Mouse (Mus musculus) heart, embryonic 16.5 days (tissue): Measurements from ENCODE around the gene Abhd17b. TPM values are rescaled to one million over a fixed set of nuclear protein-coding genes. Genes with fewer than 3 reads are reported as not detected.

Experiments used
- ATAC-seq: fragments of 200-750 bp; cut with Nextera tagmentation; replicated peaks from 2 replicates; pipeline ENCODE4 v1.8.0; 2017; ENCODE audit warnings: moderate number of reproducible peaks; ENCODE audit not compliant: insufficient read depth, low FRiP score; ENCODE audit errors: extremely low read depth
- H3K27ac ChIP-seq: fragments of 300-500 bp; sonication (generic); 2 replicates; pipeline ENCODE4 v1.5.1; 2014; ENCODE audit warnings: mild to moderate bottlenecking, low read length, control low read depth, moderate library complexity
- H3K27me3 ChIP-seq: fragments of 300-500 bp; sonication (generic); 2 replicates; pipeline ENCODE4 v1.6.1; 2014; ENCODE audit warnings: low read length, mixed read lengths; ENCODE audit not compliant: control insufficient read depth, insufficient read depth
- H3K36me3 ChIP-seq: fragments of 300-500 bp; sonication (generic); 2 replicates; pipeline ENCODE4 v1.6.1; 2014; ENCODE audit not compliant: control insufficient read depth, insufficient read depth
- H3K4me1 ChIP-seq: fragments of 300-500 bp; sonication (generic); 2 replicates; pipeline ENCODE4 v1.6.1; 2014; ENCODE audit warnings: low read length, mixed read lengths; ENCODE audit not compliant: control insufficient read depth, insufficient read depth
- H3K4me2 ChIP-seq: fragments of 300-500 bp; sonication (generic); 2 replicates; pipeline ENCODE4 v1.6.1; 2014; ENCODE audit warnings: low read depth, mild to moderate bottlenecking, control low read depth, low read length
- H3K4me3 ChIP-seq: fragments of 300-500 bp; sonication (generic); 2 replicates; pipeline ENCODE4 v1.5.1; 2014; ENCODE audit warnings: mild to moderate bottlenecking, control low read depth, low read length
- H3K9ac ChIP-seq: fragments of 300-500 bp; sonication (generic); 2 replicates; pipeline ENCODE4 v1.6.1; 2014; ENCODE audit warnings: low read length, control low read depth
- H3K9me3 ChIP-seq: fragments of 300-500 bp; sonication (generic); replicated peaks from 2 replicates; pipeline ENCODE4 v1.6.1; 2016; ENCODE audit warnings: low read length; ENCODE audit not compliant: control insufficient read depth
- WGBS: fragments of 180-500 bp; shearing (Covaris S2); extraction: QIAGEN DNeasy Blood & Tissue Kit; methylation state at CpG from one replicate; pipeline ENCODE4 v1.1.7; 2014; 5-methylcytosine and 5-hydroxymethylcytosine counted together
- polyA plus RNA-seq: library from polyadenylated mRNA; unstranded; fragments of >200 nt; fragmentation: Nextera tagmentation; extraction: Ambion mirVana; gene quantifications from 2 replicates; pipeline ENCODE4 v1.2.1, GENCODE M21; 2015

The Abhd17b gene
- 18.4 and 19.7 TPM in 2 replicates for polyA plus RNA-seq

- ATAC-seq: peak; percentile 33
- H3K36me3 ChIP-seq: no peaks in the 10 kb centered on the region
- H3K4me2 ChIP-seq: peak within 1 kb of the TSS; percentile 83
- under 1% methylated on average over 68 of the region's 105 CpGs for WGBS
- H3K4me1 ChIP-seq: peaks cover 23% of the 10 kb centered on the region
- H3K27ac ChIP-seq: peak within 1 kb of the TSS; percentile 99
- H3K4me3 ChIP-seq: peak within 1 kb of the TSS; percentile 72
- no peaks in the 10 kb centered on the region for H3K27me3 ChIP-seq
- H3K9ac ChIP-seq: peak within 1 kb of the TSS; percentile 85
- no peaks in the 10 kb centered on the region for H3K9me3 ChIP-seq
Measured at GRCm38 (mm10) chr19:21653172-21653981, at the start of gene Abhd17b. Gene Abhd17b (plus strand): TSS chr19:21653185.

DNA sequence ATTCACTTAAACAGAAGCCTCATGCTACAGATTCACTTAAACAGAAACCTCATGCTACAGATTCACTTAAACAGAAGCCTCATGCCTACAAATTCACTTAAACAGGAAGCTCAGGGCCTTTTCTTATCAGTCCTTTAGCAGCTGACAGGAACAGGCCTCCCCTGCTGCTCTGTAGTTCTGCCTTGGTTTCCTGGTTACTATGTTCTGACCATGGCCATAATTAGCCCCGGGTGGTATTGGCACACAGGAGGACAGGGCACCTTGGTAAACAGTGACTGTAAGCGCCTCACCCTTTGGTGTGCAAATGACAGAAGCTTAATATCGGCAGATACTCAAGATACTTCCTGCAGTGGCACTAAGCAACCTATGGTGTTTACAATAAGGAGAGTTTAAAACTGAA lies 49.1 kb upstream of the Abhd17b start:
- H3K36me3 ChIP-seq: no peaks in the 10 kb centered on the region
- H3K9ac ChIP-seq: no peak overlapping the region
- no peaks in the 10 kb centered on the region for H3K9me3 ChIP-seq
- ATAC-seq: peak; percentile 65; the same call in 1 of the 2 replicates
- no peak overlapping the region for H3K4me2 ChIP-seq
- peaks cover 3% of the 10 kb centered on the region for H3K4me1 ChIP-seq
- H3K27ac ChIP-seq: peak overlapping the region; percentile 45
- no peaks in the 10 kb centered on the region for H3K27me3 ChIP-seq
- no peak overlapping the region for H3K4me3 ChIP-seq
- 33% methylated on average over 3 of the region's 3 CpGs for WGBS

GRCm38 (mm10) chr19:21605294-21605693 lies 47.7 kb upstream of the Abhd17b start:
- no peak overlapping the region for H3K27ac ChIP-seq
- no peaks in the 10 kb centered on the region for H3K36me3 ChIP-seq
- H3K27me3 ChIP-seq: no peaks in the 10 kb centered on the region
- no peak overlapping the region for H3K4me2 ChIP-seq
- H3K9ac ChIP-seq: no peak overlapping the region
- ATAC-seq: no peak
- peaks cover 3% of the 10 kb centered on the region for H3K4me1 ChIP-seq
- no peak overlapping the region for H3K4me3 ChIP-seq
- no peaks in the 10 kb centered on the region for H3K9me3 ChIP-seq
- WGBS: 86% methylated on average over 3 of the region's 3 CpGs

- 78% methylated on average over 6 of the region's 6 CpGs for WGBS
- no peaks in the 10 kb centered on the region for H3K36me3 ChIP-seq
- no peaks in the 10 kb centered on the region for H3K4me1 ChIP-seq
- H3K4me3 ChIP-seq: no peak overlapping the region
- ATAC-seq: no peak
- no peaks in the 10 kb centered on the region for H3K9me3 ChIP-seq
- no peak overlapping the region for H3K9ac ChIP-seq
- no peak overlapping the region for H3K27ac ChIP-seq
- H3K27me3 ChIP-seq: no peaks in the 10 kb centered on the region
- H3K4me2 ChIP-seq: no peak overlapping the region
Measured at GRCm38 (mm10) chr19:21610240-21610639, 42.7 kb upstream of the Abhd17b start.

DNA sequence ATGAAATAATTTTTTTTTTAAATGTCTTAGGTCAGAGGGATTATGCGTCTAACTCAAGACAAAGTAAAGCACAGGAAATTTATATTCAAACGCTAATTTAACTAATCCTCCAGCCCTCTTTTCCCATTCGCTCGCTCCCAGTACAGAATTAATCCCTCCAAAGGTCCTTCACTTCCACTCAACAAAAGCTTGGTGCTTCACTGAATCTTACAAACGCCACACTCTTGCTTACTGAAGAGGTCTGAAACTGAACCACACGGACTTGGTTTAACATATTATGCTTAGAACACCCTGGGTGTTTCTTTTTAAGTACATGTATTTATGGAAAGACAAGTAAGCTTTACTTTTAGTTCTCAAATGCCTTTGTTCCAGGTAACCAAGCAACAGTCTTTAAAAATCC lies 41.7 kb upstream of the Abhd17b start:
- no peaks in the 10 kb centered on the region for H3K4me1 ChIP-seq
- H3K36me3 ChIP-seq: no peaks in the 10 kb centered on the region
- no peak for ATAC-seq
- no peaks in the 10 kb centered on the region for H3K9me3 ChIP-seq
- no peak overlapping the region for H3K4me2 ChIP-seq
- no peak overlapping the region for H3K4me3 ChIP-seq
- WGBS: 75% methylated on average over 6 of the region's 6 CpGs
- H3K27ac ChIP-seq: no peak overlapping the region
- H3K27me3 ChIP-seq: no peaks in the 10 kb centered on the region
- H3K9ac ChIP-seq: no peak overlapping the region

DNA sequence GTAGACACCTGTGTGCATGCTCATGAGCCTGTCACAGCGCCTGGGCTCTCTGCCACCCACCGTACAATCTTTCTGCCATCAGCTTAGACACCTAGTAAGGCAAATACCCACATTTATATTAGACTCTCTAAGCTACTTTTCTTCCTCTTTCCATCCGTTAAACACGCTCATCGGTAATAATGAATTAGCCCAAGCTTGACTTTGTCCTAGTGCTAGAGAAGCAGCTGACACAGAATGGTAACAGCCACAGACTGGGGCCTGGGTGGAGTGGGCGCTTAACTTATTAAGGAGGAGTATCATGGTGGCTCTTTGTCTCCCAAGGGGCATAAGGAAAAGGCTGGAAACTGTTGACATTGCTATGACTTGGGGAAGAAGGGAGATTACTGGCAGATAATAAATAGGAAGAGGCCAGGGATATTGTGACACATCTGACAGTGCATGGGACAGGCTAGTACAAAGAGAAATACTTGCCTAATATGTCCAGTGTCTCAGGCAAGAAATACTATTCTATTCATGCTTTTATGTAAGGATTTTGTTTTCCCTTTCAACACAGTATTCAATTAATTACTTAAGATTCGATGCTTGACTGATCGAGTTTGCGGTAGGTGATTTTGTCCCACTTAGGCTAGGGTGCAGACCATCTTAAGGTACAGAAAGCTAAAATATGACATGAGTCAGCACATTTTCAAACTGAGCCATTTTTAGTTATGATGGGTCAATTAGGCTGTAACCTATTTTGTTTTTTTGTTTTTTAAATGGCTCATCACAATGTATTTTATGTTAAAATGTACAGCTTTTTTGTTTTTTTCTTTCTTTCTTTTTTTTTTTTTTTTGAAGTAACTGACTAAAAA lies 41.0 kb upstream of the Abhd17b start:
- Histone ChIP-seq H3K4me3 (no peak overlapping the region), H3K4me1 (no peaks in the 10 kb centered on the region), H3K4me2 (no peak overlapping the region), H3K27me3 (no peaks in the 10 kb centered on the region), H3K9me3 (no peaks in the 10 kb centered on the region), H3K27ac (no peak overlapping the region), H3K9ac (no peak overlapping the region), H3K36me3 (no peaks in the 10 kb centered on the region)
- 86% methylated on average over 9 of the region's 9 CpGs for WGBS
- no peak for ATAC-seq

- WGBS: 86% methylated on average over 3 of the region's 3 CpGs
- no peak for ATAC-seq
- H3K9ac ChIP-seq: no peak overlapping the region
Measured at GRCm38 (mm10) chr19:21615801-21616200, 37.2 kb upstream of the Abhd17b start.

DNA sequence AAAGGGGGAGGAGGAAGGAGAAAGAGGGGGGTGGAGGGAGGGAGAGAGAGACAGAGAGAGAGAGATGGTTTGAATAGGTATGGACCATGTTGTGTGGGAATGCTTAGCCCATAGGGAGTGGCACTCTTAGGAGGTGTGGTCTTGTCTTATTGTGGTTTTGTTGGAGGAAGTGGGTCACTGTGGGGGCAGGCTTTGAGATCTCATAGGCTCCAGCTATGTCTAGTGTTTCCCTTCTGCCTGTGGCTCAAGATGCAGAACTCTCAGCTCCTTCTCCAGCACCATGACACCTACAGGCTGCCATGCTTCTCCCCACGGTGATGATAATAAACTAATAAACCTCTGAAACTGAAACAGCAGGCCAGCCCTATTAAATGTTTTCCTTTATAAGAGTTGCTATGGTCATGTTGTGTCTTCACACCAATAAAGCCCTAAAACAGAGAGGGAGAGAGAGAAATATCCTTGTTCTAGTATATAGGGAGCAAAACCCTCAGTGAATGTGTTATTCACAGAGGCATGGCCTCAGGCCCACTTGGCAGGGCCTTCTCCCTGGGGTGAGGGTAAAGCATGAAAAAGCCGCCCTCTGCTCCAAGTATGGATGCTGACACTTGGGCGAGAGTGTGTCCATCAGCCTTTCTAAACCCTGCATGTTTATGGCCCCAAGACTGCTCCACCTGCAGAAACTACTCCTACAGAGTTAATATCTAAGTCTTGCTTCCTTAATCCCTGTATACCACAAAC lies 29.4 kb upstream of the Abhd17b start:
- Histone ChIP-seq H3K4me2 (no peak overlapping the region), H3K27ac (no peak overlapping the region), H3K4me1 (peaks cover 6% of the 10 kb centered on the region; the same call in 1 of the 2 replicates), H3K4me3 (no peak overlapping the region), H3K27me3 (no peaks in the 10 kb centered on the region), H3K9ac (no peak overlapping the region), H3K36me3 (no peaks in the 10 kb centered on the region), H3K9me3 (no peaks in the 10 kb centered on the region)
- ATAC-seq: no peak
- 81% methylated on average over 3 of the region's 3 CpGs for WGBS

More at GRCm38 (mm10) chr19:21615801-21616200, 37.2 kb upstream of the Abhd17b start:
- H3K4me3 ChIP-seq: no peak overlapping the region
- H3K27me3 ChIP-seq: no peaks in the 10 kb centered on the region
- no peaks in the 10 kb centered on the region for H3K9me3 ChIP-seq
- no peak overlapping the region for H3K4me2 ChIP-seq
- no peak overlapping the region for H3K27ac ChIP-seq
- peaks cover 3% of the 10 kb centered on the region; the same call in 1 of the 2 replicates for H3K4me1 ChIP-seq
- no peaks in the 10 kb centered on the region for H3K36me3 ChIP-seq
